ENCODE assay signal across 21 mouse cellular contexts in the genomic region with DNA sequence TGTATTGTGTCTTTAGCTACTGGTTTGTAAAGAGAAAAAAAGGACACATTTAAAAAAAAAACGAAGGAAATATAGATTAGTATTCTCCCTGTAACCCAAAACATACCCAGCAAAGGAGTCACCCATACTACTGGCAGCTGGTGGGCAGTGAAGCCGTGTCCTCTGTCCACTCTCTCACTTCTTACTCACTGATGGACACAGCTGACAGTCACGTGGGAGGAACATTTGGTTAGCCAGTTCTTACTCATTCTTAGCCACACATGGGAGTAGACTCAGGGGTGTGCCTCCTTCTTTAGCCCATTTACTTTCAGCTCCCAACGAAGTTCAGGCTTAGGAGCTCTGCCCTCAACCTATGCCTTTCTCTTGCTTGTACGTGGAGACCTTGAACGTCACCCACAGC.
DNase-seq lines count a peak whose midpoint lies in the region; ATAC-seq and TF ChIP-seq lines count a peak whose summit lies in the region.
"Had no signal": no experiment of that assay in that cellular context is flagged by ENCODE, and none has a peak within 500 bp of the region (broad histone marks: within the 10 kb centered on the region; RNA-seq: fewer than 3 reads in every experiment).

No protein-coding gene starts in this region.

- WGBS in stomach, postnatal 0 days, result 66% methylated on average over 6 of the region's 6 CpGs

- H3K27me3 ChIP-seq in stomach, postnatal 0 days (ENCODE audit: control insufficient read depth, insufficient read depth, low read length), result no peaks in the 10 kb centered on the region
- H3K27me3 ChIP-seq: forebrain, embryonic 15.5 days; heart, embryonic 12.5 days had no signal

- no peak overlapping the region for H3K4me3 ChIP-seq in stomach, postnatal 0 days (ENCODE audit: low read depth, low read length)
- H3K4me3 ChIP-seq: embryonic facial prominence, embryonic 10.5 days; erythroblast, embryonic 14.5 days; forebrain, embryonic 15.5 days; heart, adult 2 months; heart, embryonic 12.5 days; hindbrain, embryonic 10.5 days had no signal

- no peak overlapping the region for H3K4me2 ChIP-seq in stomach, postnatal 0 days (replicated peaks; ENCODE audit: low read depth)
- H3K4me2 ChIP-seq: forebrain, embryonic 15.5 days; heart, embryonic 12.5 days; hindbrain, embryonic 14.5 days had no signal

- no peak overlapping the region for H3K9ac ChIP-seq in stomach, postnatal 0 days (ENCODE audit: low read length)
- H3K9ac ChIP-seq: forebrain, embryonic 15.5 days; heart, embryonic 12.5 days; hindbrain, embryonic 14.5 days had no signal

- H3K27ac ChIP-seq in stomach, postnatal 0 days (replicated peaks), result no peak overlapping the region
- H3K27ac ChIP-seq: embryonic facial prominence, embryonic 10.5 days; forebrain, embryonic 15.5 days; heart, adult 2 months; hindbrain, embryonic 10.5 days; hindbrain, embryonic 14.5 days had no signal

- TF ChIP-seq EP300 in stomach, postnatal 0 days (optimal IDR thresholded peaks at IDR 0.05), result no peak

- TF ChIP-seq CTCF in stomach, postnatal 0 days (IDR thresholded peaks at IDR 0.05; ENCODE audit: low read depth), result no peak

- H3K36me3 ChIP-seq in stomach, postnatal 0 days (ENCODE audit: control insufficient read depth, insufficient read depth, low read length), result no peaks in the 10 kb centered on the region
- H3K36me3 ChIP-seq: embryonic facial prominence, embryonic 10.5 days; forebrain, embryonic 15.5 days; heart, embryonic 12.5 days; hindbrain, embryonic 10.5 days had no signal

- no peak for ATAC-seq in stomach, postnatal 0 days (ENCODE audit: low FRiP score, low TSS enrichment)
- ATAC-seq: activated CD4-positive, CD25-positive, alpha-beta regulatory T cell, adult 4 months; CD4-positive, CD25-positive, alpha-beta regulatory T cell, adult 4 months; forebrain, embryonic 15.5 days; Patski had no signal

- no peaks in the 10 kb centered on the region for H3K4me1 ChIP-seq in stomach, postnatal 0 days (replicated peaks; ENCODE audit: control insufficient read depth, insufficient read depth)
- H3K4me1 ChIP-seq: forebrain, embryonic 15.5 days; heart, embryonic 12.5 days had no signal

- H3K9me3 ChIP-seq in stomach, postnatal 0 days (ENCODE audit: control insufficient read depth, low read length), result no peaks in the 10 kb centered on the region
- H3K9me3 ChIP-seq: embryonic facial prominence, embryonic 10.5 days; forebrain, embryonic 15.5 days; heart, embryonic 12.5 days; hindbrain, embryonic 10.5 days had no signal

- peak; percentile 41 for DNase-seq in heart, adult 11 months
- DNase-seq in heart, adult 8-10 months (ENCODE audit: low spot score), result no peak
- DNase-seq in 416B (ENCODE audit: low read depth), result peak; percentile 20
- peak; percentile 39 for DNase-seq in fibroblast of lung, adult 2 months (ENCODE audit: low read depth)
- peak; percentile 5 for DNase-seq in stomach, postnatal 0 days (ENCODE audit: low spot score)
- no peak for DNase-seq in layer of hippocampus, adult 18-20 months (ENCODE audit: low spot score in 2 of 2)
- no peak for DNase-seq in adrenal gland, postnatal 10 days
- DNase-seq: adrenal gland, postnatal 25 days; cerebellum, adult 2 months; cerebellum, postnatal 10 days; gastrocnemius, postnatal 10 days; heart, adult 2 months had no signal

Comparison
In these comparisons a context has a peak if more than half of its experiments do, and no peak if none do; other contexts are left out.
1. DNase-seq: peak in heart, adult 11 months (single experiment), 416B (single experiment), fibroblast of lung, adult 2 months (single experiment) and stomach, postnatal 0 days (single experiment); none in heart, adult 8-10 months (single experiment), layer of hippocampus, adult 18-20 months (0 of 2) and adrenal gland, postnatal 10 days (single experiment).